Comparison of ENCODE assay signal across 10 mouse cellular contexts in the genomic region with DNA sequence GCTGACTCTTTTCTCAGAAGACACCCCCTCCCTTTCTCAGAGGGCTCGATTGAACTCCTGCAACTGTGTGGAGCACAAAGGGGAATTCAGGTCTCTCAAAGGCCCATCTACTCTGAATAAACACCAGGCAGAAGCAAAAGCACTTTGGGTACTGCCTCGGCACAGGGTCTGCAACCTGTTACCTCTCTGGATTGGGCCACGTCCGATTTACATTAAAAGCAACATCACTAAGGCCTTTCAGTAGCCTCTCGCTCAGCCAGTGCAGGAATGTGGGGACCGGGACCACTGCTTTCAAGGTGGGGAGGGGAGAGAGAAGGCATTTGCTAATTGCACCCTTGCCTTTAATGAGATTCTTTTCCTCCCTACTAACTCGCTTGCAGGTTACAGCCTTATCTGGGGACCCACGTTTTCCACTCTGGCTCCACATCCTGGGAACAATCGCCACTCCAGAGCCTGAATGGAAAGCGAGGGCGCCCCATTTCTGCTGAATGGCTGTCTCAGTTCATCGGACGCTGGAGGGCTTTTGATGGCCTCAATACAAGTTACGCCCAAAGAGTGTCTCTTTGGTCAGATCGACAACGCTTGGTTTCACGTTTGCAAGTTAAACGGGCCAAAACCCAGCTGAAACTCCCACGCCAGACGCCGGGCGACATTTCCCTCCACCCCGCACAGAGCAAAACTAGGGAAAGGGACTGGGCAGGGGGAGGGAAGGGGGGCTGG. TPM values are rescaled to one million over a fixed set of nuclear protein-coding genes. Genes with fewer than 3 reads are reported as not detected.
A peak's percentile ranks its signal among the peaks of the same experiment; 100 is the strongest.
DNase-seq lines count a peak whose midpoint lies in the region; ATAC-seq and TF ChIP-seq lines count a peak whose summit lies in the region.
"Had no signal": no experiment of that assay in that cellular context is flagged by ENCODE, and none has a peak within 500 bp of the region (broad histone marks: within the 10 kb centered on the region; RNA-seq: fewer than 3 reads in every experiment).

No protein-coding gene starts in this region.

- no peak overlapping the region for H3K9ac ChIP-seq in heart, embryonic 12.5 days
- no peak overlapping the region for H3K9ac ChIP-seq in ES-E14 (ENCODE audit: insufficient read depth, low read depth, low read length, poor library complexity, severe bottlenecking)
- peak overlapping the region; percentile 8 for H3K9ac ChIP-seq in forebrain, embryonic 11.5 days (ENCODE audit: low read length)
- H3K9ac ChIP-seq in limb, embryonic 11.5 days (ENCODE audit: low read length): no peak overlapping the region
- H3K9ac ChIP-seq: liver, embryonic 15.5 days had no signal

- H3K4me2 ChIP-seq in heart, embryonic 12.5 days: peak overlapping the region; percentile 13
- peak overlapping the region; percentile 39; the same call in 1 of the 2 replicates for H3K4me2 ChIP-seq in forebrain, embryonic 11.5 days (ENCODE audit: low read depth, low read length, severe bottlenecking)
- H3K4me2 ChIP-seq in limb, embryonic 11.5 days (ENCODE audit: low read depth, severe bottlenecking): peak overlapping the region; percentile 18
- H3K4me2 ChIP-seq: liver, embryonic 15.5 days had no signal

- peaks cover 30% of the 10 kb centered on the region for H3K4me1 ChIP-seq in heart, embryonic 12.5 days (replicated peaks)
- H3K4me1 ChIP-seq in ES-E14 (ENCODE audit: control insufficient read depth in 2 of 2, insufficient read depth in 2 of 2, low read length in 2 of 2, poor library complexity in 1 of 2): peaks cover 0 to 6% of the 10 kb centered on the region in 2 experiments; a peak in 1 of 4 replicates
- H3K4me1 ChIP-seq in forebrain, embryonic 11.5 days (replicated peaks; ENCODE audit: control insufficient read depth, insufficient read depth, low read length): peaks cover 28% of the 10 kb centered on the region
- peaks cover 26% of the 10 kb centered on the region for H3K4me1 ChIP-seq in limb, embryonic 11.5 days (ENCODE audit: control insufficient read depth, insufficient read depth, low read length)

- no peaks in the 10 kb centered on the region for H3K9me3 ChIP-seq in heart, embryonic 12.5 days (replicated peaks)
- H3K9me3 ChIP-seq in ES-E14 (ENCODE audit: control insufficient read depth, insufficient read depth, low read depth, low read length): no peaks in the 10 kb centered on the region
- no peaks in the 10 kb centered on the region for H3K9me3 ChIP-seq in forebrain, embryonic 11.5 days (ENCODE audit: control insufficient read depth, low read length)
- H3K9me3 ChIP-seq in limb, embryonic 11.5 days (ENCODE audit: control insufficient read depth, low read length): no peaks in the 10 kb centered on the region
- H3K9me3 ChIP-seq: liver, embryonic 15.5 days had no signal

- H3K4me3 ChIP-seq in heart, embryonic 12.5 days: peak overlapping the region; percentile 3; the same call in 1 of the 2 replicates
- peak overlapping the region; percentile 10 to 42; a peak in 3 of 4 replicates for H3K4me3 ChIP-seq in ES-E14 (ENCODE audit: insufficient read depth in 1 of 2, low read depth in 1 of 2, low read length in 2 of 2, poor library complexity in 1 of 2, severe bottlenecking in 1 of 2)
- peak overlapping the region; percentile 6; the same call in 1 of the 2 replicates for H3K4me3 ChIP-seq in forebrain, embryonic 11.5 days (ENCODE audit: low read depth, low read length)
- no peak overlapping the region for H3K4me3 ChIP-seq in limb, embryonic 11.5 days (ENCODE audit: low read depth, low read length)
- H3K4me3 ChIP-seq: liver, embryonic 15.5 days had no signal

- H3K27ac ChIP-seq in heart, embryonic 12.5 days (ENCODE audit: poor library complexity, severe bottlenecking): no peak overlapping the region
- no peak overlapping the region for H3K27ac ChIP-seq in ES-E14 (ENCODE audit: insufficient read depth, low read depth, low read length, poor library complexity, severe bottlenecking)
- peak overlapping the region; percentile 51 for H3K27ac ChIP-seq in forebrain, embryonic 11.5 days (ENCODE audit: low read depth, low read length)
- no peak overlapping the region for H3K27ac ChIP-seq in limb, embryonic 11.5 days (replicated peaks; ENCODE audit: low read depth, low read length)
- H3K27ac ChIP-seq: liver, embryonic 15.5 days had no signal

- no peaks in the 10 kb centered on the region for H3K36me3 ChIP-seq in heart, embryonic 12.5 days
- no peaks in the 10 kb centered on the region for H3K36me3 ChIP-seq in ES-E14 (ENCODE audit: control insufficient read depth, insufficient read depth, low read length, poor library complexity, severe bottlenecking)
- no peaks in the 10 kb centered on the region for H3K36me3 ChIP-seq in forebrain, embryonic 11.5 days (ENCODE audit: control insufficient read depth, insufficient read depth, low read length)
- H3K36me3 ChIP-seq in limb, embryonic 11.5 days (ENCODE audit: control insufficient read depth, insufficient read depth, low read length): no peaks in the 10 kb centered on the region
- H3K36me3 ChIP-seq: liver, embryonic 15.5 days had no signal

- H3K27me3 ChIP-seq in heart, embryonic 12.5 days (replicated peaks): peaks cover 92% of the 10 kb centered on the region
- peaks cover 85% of the 10 kb centered on the region for H3K27me3 ChIP-seq in forebrain, embryonic 11.5 days (ENCODE audit: control insufficient read depth, insufficient read depth, low read length)
- H3K27me3 ChIP-seq in limb, embryonic 11.5 days (ENCODE audit: control insufficient read depth, insufficient read depth, low read length): peaks cover 83% of the 10 kb centered on the region

- no peak for ATAC-seq in heart, embryonic 12.5 days (ENCODE audit: insufficient number of reproducible peaks, low FRiP score)
- peak; percentile 53 for ATAC-seq in forebrain, embryonic 11.5 days (replicated peaks; ENCODE audit: low FRiP score)
- ATAC-seq in limb, embryonic 11.5 days (ENCODE audit: insufficient number of reproducible peaks, low FRiP score, low TSS enrichment, low read depth): no peak
- ATAC-seq in megakaryocyte progenitor cell, adult 5-6 weeks (replicated peaks; ENCODE audit: poor library complexity): no peak

- in situ Hi-C loops in ES-E14 (cut with MboI; ENCODE audit: low sequenced_read_pairs in 2 of 2, unreplicated experiment in 2 of 2): loop anchor here in 1 of 2 experiments (5.0 kb wide), 1 partner anchor 81 kb away; the partner anchor contains the start of gene Pdgfra

- DNase-seq in heart, adult 9 months (ENCODE audit: low spot score in 2 of 2): no peak
- no peak for DNase-seq in ES-E14 (ENCODE audit: low read depth, low spot score)
- DNase-seq in forebrain, embryonic 11.5 days (ENCODE audit: low spot score): peak; percentile 70
- DNase-seq in limb, embryonic 11.5 days (ENCODE audit: low spot score): peak; percentile 56
- DNase-seq in ovary, postnatal 14 days (ENCODE audit: low spot score): no peak
- no peak for DNase-seq in kidney, postnatal 25 days
- DNase-seq: thymus, adult 2 months had no signal

- WGBS in heart, embryonic 12.5 days: 2% methylated on average over 23 of the region's 23 CpGs
- under 1% methylated on average over 23 of the region's 23 CpGs for WGBS in forebrain, embryonic 11.5 days
- under 1% methylated on average over 23 of the region's 23 CpGs for WGBS in limb, embryonic 11.5 days

TF ChIP-seq in ES-E14, 5 proteins besides CTCF, POLR2A, EP300 and RAD21:
- TF ChIP-seq HCFC1 (IDR thresholded peaks at IDR 0.05; ENCODE audit: borderline replicate concordance, insufficient read depth, low read length): no peak
- no peak for TF ChIP-seq CHD2 (IDR thresholded peaks at IDR 0.05; ENCODE audit: low read depth, low read length)
- no peak for TF ChIP-seq MAFK (IDR thresholded peaks at IDR 0.05; ENCODE audit: insufficient read depth, low read depth, low read length)
- no peak for TF ChIP-seq ZC3H11A (IDR thresholded peaks at IDR 0.05; ENCODE audit: borderline replicate concordance, low read depth, low read length)

RNA-seq across cellular contexts. Expression of gene Gsx2, which starts 4.6 kb away (rescaled TPM):
- polyA plus RNA-seq in heart, embryonic 12.5 days (2016; fragmentation: Nextera tagmentation; extraction: Ambion mirVana): not detected in 2 replicates
- total RNA-seq in ES-E14 (2012; rRNA removed): not detected in 2 replicates
- 20.1 and 23.1 TPM in 2 replicates for polyA plus RNA-seq in forebrain, embryonic 11.5 days (2014; fragmentation: Nextera tagmentation; extraction: Ambion mirVana)
- polyA plus RNA-seq in limb, embryonic 11.5 days (2014; fragmentation: Nextera tagmentation; extraction: Ambion mirVana): not detected in 2 replicates
- not detected in 2 replicates for total RNA-seq in megakaryocyte progenitor cell, adult 5-6 weeks (2015)
- total RNA-seq in megakaryocyte progenitor cell, adult 5-6 weeks (2017): not detected in 2 replicates
- polyA plus RNA-seq: liver, embryonic 15.5 days; thymus, adult 2 months had no signal

RNA-seq across cellular contexts. Expression of gene Chic2, which starts 26.2 kb away (rescaled TPM):
- 39.9 and 40.5 TPM in 2 replicates for polyA plus RNA-seq in heart, embryonic 12.5 days (2016; fragmentation: Nextera tagmentation; extraction: Ambion mirVana)
- total RNA-seq in ES-E14 (2012; rRNA removed): 23.9 and 38.9 TPM in 2 replicates
- polyA plus RNA-seq in forebrain, embryonic 11.5 days (2014; fragmentation: Nextera tagmentation; extraction: Ambion mirVana): 42.3 and 53.9 TPM in 2 replicates
- polyA plus RNA-seq in limb, embryonic 11.5 days (2014; fragmentation: Nextera tagmentation; extraction: Ambion mirVana): 45.8 and 46.1 TPM in 2 replicates
- total RNA-seq in megakaryocyte progenitor cell, adult 5-6 weeks (2015): 49.1 and 57.3 TPM in 2 replicates
- total RNA-seq in megakaryocyte progenitor cell, adult 5-6 weeks (2017): 33.8 and 34.5 TPM in 2 replicates

Comparison
In these comparisons a context has a peak if more than half of its experiments do, and no peak if none do; other contexts are left out.
1. DNase-seq: peak in forebrain, embryonic 11.5 days (single experiment) and limb, embryonic 11.5 days (single experiment); none in heart, adult 9 months (0 of 2), ES-E14 (single experiment), ovary, postnatal 14 days (single experiment) and kidney, postnatal 25 days (0 of 2).
2. RNA of gene Gsx2, which starts 4.6 kb away (polyA plus RNA-seq): 20.1 to 23.1 TPM in forebrain, embryonic 11.5 days; not detected in heart, embryonic 12.5 days and not detected in limb, embryonic 11.5 days; every median in the first group is over 10 times any median in the second.
3. Peak in every context shown above with its lines, with median percentiles within 50 percentile points of each other: H3K4me2 ChIP-seq.